Mouse (Mus musculus) 3T3-L1 (cell line): Measurements from ENCODE around the gene Egfl8.
A peak's percentile ranks its signal among the peaks of the same experiment; 100 is the strongest.

Experiments
- DNase-seq: peaks from one replicate; pipeline ENCODE4 v3.0.0-alpha.2; 2015; ENCODE audit warnings: low read depth, low spot score

The Egfl8 gene

DNA sequence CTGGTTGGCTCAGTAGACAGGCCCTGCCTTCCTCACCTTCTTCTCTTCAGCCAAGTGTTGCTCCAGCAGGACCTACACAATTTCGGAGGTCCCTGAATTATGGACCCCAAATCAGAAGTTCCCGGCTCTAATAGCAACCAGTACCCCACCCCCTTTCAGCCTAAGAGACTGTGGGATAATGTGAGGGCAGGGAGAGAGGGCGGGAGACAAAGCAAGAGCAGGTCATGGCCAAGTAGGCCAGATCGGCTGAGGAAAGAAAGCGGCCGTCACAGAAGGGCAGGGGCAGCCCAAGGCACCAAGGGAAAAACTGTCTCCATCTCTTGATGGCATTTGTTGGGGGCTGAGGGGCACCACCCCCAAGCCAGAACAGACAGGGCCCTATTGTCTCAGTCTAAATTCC is at the start of gene Egfl8:
Egfl8 (minus strand) TSS at position 101 of the 400 bp plus-strand sequence.
- no peak for DNase-seq

DNA sequence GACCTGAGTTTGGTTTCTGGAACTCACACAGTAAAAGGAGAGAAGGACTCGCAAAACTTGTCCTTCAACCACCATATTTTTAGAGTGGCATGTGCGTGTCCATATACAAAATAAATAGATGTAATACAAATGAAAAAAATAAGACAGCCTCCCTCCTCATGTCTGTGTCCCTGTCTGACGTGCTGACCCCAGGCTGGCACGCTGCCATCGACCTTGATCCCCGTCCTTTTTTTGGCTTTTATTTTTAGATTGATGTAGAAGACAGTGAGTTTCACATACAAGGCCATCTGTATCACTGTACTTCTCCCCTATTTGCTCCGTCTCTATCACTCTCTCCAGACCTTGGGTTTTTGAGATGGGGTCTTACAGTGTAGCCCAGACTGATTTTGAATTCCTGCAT is 48.7 kb upstream of the Egfl8 start:
- no peak for DNase-seq

GRCm38 (mm10) chr17:34663558-34663957 is 47.8 kb upstream of the Egfl8 start:
- DNase-seq = no peak

DNA sequence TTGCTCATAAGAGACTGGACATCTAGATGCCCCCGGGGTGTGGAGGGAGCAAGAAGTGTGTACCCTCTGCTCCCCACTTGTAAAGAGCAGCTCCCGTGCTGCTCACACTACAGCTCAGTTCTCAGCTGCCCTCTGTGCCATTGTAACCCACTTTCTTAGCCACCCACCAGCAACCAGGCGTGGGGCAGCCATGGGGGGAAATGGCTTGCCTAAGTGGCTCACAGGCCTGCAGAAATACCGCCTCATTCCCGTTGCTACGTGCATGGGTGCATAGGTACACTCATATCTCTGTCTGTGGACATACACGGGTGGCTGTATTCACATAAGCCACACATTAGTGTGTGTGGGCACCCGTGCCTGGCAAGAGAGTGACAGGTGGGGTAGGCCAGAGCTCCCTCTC is 47.2 kb upstream of the Egfl8 start:
- DNase-seq = no peak

DNA sequence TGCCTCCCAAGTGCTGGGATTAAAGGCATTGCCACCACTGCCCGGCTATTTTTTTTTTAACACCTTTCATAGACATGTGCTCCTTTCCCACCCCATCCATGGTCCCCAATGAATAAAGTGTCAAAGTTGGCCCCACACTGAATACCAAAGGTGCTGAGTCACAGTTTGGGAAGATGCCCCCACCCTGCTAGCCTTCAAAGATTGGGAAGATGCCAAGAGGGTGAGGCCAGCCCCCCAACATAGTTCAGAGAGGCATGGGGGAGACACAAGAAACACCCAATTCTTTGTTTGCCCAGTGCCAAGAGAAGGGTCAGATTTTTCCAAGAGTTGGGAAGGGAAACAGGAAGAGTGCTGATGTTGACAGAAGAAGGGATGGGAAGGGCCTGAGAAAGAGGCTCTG is 46.7 kb upstream of the Egfl8 start:
- no peak for DNase-seq

GRCm38 (mm10) chr17:34661121-34661591 is 45.4 kb upstream of the Egfl8 start:
- DNase-seq = peak; percentile 79

DNA sequence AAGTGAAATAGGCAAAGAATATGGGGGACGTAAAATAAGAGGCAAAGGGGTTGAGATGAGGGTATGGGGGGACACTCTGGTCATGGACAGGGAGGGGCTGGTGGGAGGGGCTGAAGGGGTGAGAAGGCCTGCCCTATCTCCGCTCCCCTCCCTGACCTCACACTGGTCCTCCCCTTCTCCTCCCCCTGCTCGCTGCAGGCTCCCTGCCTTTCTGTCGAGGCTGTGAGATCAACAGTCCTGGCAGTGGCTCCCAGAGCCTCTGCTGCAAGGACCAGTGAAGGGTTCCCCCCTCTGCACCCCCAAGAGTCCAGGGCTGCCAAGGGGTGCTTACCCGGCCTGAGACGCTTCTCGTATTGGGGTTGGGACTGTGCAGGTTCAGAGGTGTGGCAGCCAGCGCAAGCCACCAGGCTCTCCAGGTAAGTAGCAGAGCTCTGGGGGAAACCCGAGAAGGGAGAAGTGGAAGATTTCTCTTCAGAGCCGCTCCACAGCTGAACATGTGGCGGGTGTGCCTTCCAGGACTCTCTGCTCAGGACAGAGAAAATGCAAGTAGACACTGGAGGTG is 44.6 kb upstream of the Egfl8 start:
- no peak for DNase-seq

GRCm38 (mm10) chr17:34659897-34660214 is 44.1 kb upstream of the Egfl8 start:
- DNase-seq = no peak

DNA sequence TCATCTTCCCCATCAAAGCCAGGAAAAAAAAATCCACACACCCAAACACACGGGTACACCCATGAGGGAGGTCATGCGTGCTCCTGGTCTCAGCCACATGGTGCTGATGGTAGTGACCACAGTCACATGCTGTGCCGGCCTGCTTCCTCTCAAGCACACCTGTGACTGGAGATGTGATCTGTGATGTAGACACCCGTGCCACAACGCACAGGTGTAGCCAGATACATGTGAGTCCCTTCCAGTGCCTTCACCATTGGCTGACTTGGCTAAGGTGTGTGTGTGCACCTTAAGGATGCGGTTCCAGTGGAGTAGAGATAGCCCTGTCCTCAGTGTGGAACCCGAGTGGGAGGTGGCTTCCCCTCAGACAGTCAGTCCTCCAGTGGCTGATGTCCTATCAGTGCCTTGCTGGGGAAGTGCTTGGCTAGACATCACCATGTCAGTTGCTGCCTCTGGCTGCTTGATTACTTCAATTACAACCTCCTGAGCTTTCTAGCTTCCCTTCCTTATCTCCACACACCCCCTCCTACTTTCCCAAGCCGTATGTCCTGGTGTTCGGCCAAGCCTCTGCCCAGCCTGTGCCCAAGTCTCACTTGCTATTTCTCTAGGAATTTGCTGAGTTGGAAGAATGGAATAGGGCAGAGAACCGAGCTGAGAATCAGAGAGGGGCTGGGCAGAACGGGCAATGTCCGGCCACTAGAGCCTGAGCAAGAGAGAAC is 43.6 kb upstream of the Egfl8 start:
- no peak for DNase-seq

- no peak for DNase-seq
Observed at GRCm38 (mm10) chr17:34658591-34658990, 42.8 kb upstream of the Egfl8 start.

DNA sequence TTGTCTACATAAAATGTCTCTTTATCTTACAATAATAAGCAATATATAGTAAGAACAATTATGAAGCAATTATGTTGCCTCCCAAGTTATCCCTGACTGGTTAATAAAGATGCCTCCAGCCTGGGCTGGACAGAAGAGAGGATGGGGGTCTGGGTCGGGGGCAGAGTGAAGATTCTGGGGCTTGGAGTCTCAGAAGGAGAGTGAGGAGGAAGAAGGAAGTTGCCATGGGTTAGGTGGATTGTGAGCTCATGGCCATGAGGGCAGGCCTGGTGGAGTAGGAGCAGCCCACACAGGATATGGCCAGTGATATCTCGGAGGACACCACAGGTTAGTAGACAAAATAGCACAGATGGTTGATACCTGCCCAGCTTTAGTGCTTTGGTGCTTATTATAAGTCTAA is 42.4 kb upstream of the Egfl8 start:
- no peak for DNase-seq

- DNase-seq = no peak
Observed at GRCm38 (mm10) chr17:34657271-34657670, 41.5 kb upstream of the Egfl8 start.

GRCm38 (mm10) chr17:34656666-34657065 is 40.9 kb upstream of the Egfl8 start:
- peak; percentile 37 for DNase-seq

GRCm38 (mm10) chr17:34655581-34655991 is 39.8 kb upstream of the Egfl8 start:
- DNase-seq = peak; percentile 99

DNA sequence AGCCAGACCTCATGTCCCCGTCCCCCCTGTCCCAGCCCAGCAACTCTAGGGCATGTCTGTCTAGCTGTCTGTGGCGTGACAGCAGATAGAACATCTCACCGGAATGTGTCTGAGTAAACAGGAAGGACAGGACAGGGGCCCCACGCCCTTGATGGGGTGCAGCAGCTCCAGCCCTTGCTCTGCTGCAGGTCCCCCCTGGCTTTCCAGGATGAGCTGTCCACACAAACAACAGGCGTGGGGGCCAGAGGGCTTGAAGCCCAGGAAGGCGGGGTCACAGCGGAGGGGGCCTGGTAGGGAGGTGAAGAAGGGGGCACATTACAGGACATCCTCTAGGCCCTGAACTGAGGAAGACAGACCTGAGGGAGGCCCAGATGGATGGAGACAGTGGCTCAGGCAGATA is 39.4 kb upstream of the Egfl8 start:
- DNase-seq = no peak

GRCm38 (mm10) chr17:34654392-34654791 is 38.6 kb upstream of the Egfl8 start:
- no peak for DNase-seq

DNA sequence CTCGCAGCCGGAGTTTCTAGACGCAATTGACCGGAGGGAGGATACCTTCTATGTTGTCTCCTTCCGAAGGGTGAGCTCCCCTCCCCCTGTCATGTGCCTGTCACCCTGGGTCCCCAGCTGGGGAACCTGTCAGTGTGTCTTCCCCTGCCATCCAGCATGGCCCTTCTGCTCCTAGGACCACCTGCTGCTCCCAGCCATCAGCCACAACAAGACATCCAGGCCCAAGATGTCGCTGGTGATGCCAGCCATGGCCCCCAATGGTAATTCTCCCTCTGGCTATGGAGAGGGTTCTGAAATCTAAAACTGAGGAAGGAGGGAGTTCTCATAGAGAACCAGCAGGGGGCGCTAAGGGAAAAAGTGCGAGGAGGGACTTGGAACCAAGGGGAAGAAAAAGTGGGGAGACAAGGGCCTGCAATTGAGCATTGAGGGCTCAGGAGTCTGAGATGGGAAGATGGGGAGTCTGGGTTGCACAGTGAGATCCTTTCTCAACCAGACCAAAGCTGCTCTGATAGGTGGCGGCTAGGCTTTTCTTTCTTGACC is 38.0 kb upstream of the Egfl8 start:
- peak; percentile 92 for DNase-seq

DNA sequence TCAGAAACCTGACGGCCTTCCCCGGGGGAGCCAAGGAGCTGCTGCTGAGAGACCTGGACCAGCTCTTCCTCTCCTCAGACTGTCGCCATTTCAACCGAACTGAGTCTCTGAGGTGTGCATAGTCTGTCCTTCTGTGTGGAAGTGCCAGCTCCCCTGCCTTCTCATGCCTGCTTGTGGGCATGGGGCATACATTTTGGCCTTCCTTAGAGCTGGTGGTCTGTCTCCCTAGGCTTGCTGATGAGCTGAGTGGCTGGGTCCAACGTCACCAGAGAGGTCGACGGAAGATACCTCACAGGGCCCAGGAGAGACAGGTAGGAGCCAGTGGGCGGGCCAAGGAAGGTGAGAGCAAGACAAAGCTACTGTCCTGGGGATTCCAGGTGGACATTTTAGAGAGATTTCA is 37.2 kb upstream of the Egfl8 start:
- no peak for DNase-seq

GRCm38 (mm10) chr17:34652546-34652945 is 36.8 kb upstream of the Egfl8 start:
- no peak for DNase-seq

- DNase-seq = peak; percentile 60
Observed at GRCm38 (mm10) chr17:34651507-34652221, 35.9 kb upstream of the Egfl8 start.

- no peak for DNase-seq
Observed at GRCm38 (mm10) chr17:34650781-34651180, 35.0 kb upstream of the Egfl8 start.

DNA sequence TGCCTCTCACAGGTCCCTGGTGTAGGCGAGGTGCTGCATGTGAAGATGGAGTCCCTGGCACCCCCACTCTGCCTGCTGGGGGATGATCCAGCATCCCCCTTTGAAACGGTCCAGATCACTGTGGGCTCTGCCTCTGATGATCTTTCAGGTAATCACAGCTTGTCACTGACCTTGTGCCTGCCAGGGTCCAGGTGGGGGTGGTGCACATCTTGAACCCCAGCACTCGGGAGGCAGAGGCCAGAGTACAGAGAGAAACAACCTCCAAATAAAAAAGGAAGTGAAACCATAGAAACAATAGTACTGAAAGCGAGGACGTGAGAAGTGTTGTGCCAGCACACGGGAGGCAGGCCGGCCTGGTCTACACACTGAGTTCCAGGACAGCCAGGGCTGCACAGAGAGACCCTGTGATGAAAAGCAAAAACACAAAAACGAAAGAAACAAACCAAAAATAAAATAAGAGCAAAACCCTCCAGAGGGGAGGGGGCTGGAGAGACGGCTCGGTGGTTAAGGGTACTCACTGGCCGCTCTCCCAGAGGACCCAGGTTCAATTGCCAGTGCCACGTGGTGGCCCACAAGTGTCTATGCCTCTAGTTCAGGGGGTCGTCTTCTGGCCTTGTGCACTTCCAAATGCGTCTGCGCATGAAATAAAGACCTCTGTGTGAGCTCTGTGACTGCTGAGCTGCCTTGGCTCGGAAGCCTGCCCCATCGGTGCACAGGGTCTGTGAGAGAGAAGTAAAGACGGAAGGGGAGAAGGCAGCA is 33.5 kb upstream of the Egfl8 start:
- no peak for DNase-seq
